Mouse (Mus musculus) gastrocnemius, postnatal 4 days (tissue): ENCODE measurements around the gene Rbm20. TPM values are rescaled to one million over a fixed set of nuclear protein-coding genes. Genes with fewer than 3 reads are reported as not detected.

ENCODE experiments used
- DNase-seq, 2 experiments: peaks; one replicate each; pipeline ENCODE4 v3.0.0; 2021 to 2022; ENCODE audit warnings: low spot score in 2 of 2, mixed read lengths in 2 of 2
- total RNA-seq, 2 experiments: library from RNA; stranded (reverse); gene quantifications; 2 replicates each; pipeline ENCODE4 v1.2.3; 2021

Gene Rbm20
- total RNA-seq, 2 experiments from 2014 or later = 53.7 to 62.8 TPM

DNA sequence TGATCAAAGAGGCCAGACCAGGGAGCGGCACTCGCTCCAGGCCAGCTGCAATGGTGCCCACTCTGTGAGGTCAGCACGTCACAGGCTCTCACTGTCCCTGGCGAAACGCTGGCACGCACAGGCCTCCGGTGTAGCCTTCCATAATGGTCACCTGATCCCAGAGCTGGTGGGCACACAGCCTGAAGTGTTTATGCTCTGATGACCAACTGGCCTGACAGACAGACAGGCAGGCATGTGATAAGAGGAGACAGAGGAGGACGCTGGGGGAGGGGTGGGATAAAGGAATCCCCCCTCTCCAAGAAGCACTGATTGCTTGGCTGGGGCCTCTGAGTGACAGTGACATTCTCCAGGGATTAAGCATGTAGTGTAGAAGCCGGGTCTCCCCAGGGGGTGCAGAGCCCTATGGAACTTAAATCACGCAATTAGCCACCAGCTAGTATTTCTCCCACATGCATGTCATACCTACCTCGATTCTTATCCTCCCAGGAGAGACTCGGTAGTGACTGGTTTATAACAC lies 6.4 kb upstream of the Rbm20 start:
- DNase-seq = peak in 1 of 2 experiments; percentile 41

DNA sequence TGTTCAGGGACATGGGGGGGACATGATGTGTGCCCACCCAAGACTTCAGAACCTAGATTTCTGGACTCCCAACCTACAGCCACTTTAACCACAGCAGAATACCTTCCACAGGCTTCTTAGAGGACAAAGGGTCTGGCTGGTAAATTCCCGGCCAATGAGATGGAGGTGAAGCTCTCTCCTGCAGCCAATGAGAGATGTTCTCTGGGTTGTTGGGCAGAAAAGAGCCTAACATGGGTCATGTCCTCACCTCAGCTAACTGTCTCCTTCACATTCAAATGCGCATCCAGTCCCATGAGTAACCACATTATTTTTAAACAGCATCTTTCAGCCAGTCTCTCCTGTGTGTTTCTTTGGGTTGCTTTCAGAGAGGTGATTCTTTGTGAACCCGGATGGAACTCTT lies 5.7 kb upstream of the Rbm20 start:
- no peak for DNase-seq

DNA sequence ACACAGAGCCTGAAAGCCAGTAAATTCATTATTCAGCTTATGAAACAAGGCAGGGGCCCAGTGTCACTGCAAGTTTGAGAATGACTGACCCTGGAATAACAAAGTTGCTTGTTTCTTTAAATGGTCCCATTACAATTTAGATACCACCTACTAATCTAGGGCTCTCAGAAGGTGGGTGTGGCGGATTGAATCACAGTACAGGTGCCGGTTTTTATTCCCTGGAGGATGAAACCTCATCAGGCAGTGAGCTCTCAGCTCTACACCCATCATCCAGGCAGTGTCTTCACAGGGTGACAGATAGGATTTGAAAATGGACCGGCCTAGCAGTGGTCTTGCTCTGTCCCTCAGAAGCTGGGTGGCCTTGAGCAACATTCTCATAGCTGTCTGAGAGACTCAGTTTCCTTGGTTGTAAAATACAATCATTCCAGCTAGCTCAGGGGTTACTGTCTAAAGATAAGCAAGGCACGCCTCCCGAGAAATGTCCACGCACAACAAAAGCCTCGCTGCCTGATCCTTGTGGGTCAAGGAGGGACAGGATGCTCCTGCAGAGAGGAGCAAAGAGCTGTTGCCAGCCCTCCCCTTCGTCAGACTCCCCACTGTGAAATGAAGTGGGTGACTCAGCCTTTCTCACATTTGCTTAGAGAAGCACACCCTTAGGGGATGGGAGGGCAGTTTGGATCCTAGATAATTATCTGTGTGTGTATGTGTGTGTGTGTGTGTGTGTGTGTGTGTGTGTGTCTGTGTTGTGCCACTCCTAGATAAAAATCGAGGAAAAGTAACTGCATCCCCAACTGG lies 2.8 kb upstream of the Rbm20 start:
- DNase-seq = no peak

DNA sequence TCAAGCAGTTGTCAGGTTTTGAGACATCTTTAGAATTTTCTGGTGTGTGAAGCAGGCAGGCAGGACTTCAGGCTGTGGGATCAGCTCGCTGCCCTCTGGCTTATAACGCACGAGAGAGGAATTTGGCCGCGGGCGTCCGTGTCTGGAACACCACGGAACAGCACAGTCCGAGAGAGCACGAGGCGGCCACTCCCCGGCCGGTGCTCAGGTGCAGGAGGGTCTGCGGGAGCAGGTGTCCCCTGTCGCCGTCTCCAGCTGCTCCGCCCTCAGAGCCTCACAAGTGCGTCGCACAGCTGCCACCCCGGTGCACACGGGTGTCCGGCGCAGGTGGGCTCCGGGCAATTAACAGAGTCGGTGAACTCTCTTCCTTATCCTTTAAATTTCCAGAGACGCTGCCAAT lies 878 bp upstream of the Rbm20 start:
- no peak for DNase-seq

DNA sequence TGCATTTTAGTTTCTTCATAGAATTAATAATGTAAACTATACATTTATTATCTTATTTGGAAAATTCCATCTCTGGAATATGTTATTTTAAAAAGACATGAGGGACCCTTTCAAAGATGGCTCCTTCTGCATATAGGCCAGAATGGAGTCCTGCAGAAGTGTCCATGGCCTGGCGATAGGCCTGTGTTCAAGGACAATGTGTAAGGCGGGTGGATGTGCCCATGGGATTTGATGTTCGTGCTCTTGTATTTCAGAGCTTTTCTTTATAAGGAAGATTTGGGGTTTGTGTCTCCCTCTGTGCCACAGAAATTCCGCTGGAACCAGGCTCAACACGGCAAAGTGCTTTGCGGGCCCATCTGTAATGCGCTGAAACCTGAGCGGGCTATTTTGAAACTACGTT lies 2.1 kb downstream of the Rbm20 start:
- no peak for DNase-seq

DNA sequence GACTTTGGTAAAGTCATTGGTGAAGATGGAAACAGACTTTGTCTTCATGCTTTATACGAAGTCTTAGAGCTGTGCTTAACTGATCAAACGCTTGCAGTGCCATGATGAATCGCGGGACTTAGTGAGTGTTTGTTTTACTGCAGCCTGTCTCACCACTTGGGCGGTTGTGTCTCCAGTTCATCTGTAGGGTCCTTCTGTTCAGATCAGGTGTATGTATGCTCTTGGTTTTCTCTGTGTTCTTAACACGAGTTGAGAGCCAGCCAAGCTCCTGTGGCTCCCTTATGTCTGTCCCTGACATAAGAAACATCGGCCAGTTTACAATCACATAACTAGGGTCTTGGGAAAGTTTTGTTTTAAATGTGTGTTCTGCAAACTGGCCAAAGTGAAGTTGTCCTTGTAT lies 2.9 kb downstream of the Rbm20 start:
- DNase-seq = no peak

DNA sequence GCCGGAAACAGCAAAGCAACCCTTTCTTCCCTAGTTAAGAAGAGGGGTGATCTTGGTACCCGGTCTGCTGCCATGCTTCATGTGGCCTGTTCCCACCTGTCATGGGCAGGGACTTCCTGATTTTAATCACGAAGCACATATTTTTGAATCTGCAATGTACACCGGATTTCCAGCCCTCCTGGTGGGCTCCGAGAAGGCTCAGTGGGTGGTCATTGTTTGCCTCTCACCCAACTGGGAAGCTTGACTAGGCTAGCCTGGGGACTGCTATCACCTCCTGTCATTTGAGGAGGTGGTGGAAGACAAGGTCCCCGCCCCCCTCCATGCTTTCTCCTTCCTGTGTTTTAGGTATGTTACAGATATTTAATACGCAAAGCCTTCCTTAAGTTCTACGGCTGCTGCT lies 5.3 kb downstream of the Rbm20 start:
- no peak for DNase-seq

DNA sequence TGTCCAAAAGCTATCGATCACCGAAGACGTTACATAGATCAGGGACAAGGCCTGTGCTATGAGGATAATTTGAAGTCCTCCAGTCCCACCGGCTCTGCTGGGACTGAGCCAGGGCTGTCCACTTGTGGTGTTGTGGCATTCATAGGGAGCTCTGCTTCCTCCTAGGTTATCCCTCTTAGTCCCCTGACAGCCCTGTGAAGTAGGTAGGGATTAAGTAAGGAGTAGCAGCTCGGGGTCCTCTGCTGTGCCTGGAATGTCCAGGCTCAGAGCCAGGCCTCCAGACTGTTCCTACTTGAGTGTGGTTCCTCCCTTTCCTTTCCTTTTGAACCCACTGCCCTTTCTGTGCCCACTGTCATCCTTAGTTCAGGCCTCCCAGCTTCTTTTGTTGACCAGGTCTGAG lies 10.5 kb downstream of the Rbm20 start:
- no peak for DNase-seq

DNA sequence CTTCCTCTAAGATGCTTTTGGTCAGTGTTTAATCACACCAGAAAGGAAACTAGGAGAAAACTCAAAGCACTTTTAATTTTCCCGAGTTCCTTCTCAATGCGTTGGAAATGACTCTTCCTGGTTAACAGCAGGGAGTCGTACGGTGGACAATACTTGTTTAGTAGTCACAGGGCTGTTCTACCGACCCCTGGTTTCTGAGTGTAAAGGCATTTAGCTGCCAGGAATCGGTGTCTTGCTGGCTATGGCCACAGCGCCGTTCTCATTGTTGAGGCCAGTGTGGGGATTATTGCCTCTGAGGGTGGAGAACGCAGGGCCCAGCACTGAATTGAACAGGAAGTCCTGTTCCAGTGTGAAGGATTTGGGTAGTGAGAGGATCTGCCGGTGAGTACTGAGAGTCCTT lies 13.7 kb downstream of the Rbm20 start:
- no peak for DNase-seq

DNA sequence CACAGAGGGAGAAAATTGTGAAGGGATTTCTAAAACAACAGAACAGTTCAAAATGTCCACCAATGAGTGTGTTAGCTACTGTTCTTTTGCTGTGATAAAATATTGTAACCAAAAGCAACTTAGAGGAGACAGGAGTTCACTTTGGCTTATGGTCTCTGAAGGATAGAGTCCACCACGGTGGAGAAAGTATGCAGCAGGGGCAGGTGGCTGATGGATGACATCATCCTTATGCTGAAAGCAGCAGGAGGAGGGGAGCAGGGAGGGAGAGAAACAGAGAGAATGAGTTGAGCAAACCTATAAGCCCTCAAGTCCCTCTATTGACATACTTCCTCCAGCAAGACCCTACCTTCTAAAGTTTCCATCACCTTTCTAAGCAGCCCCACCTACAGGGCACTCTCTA lies 16.9 kb downstream of the Rbm20 start:
- DNase-seq = no peak

DNA sequence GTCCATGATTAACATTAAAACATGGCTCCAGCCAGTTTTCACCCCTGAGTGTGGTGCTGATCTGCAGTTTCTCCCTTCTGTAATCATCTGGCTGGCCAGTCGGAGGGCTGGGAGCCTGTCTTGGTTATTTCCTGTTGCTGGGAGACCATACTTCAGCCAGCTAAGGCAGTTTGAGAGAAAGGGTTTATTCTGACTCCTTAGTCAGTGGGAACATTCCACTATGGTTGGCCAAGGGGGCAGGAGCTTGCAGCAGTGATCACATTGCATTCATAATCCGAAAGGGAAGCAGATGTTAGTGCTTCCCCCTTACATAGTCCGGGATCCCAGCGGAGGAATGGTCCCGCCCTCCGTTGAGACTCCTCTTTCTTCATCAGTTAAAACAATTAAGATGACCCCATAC lies 19.0 kb downstream of the Rbm20 start:
- DNase-seq = no peak

DNA sequence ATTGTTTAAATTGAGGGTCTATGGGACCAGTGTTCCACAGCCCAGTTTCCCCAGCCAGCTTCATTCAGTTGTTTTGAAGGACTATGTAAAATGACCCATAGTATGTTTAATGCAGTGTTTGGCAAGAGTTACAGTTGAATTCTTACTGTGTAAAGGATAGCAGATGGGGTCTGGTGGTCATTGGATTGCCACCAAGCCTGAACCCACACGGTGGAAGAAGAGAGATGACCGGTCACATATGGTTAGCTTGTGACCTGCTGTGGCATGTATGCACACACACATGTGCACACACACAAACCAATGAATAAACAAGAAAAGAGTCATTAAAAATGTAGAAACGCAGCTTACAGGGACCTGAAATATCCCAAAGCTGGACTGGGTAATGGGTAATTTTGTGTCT lies 19.5 kb downstream of the Rbm20 start:
- DNase-seq = no peak

DNA sequence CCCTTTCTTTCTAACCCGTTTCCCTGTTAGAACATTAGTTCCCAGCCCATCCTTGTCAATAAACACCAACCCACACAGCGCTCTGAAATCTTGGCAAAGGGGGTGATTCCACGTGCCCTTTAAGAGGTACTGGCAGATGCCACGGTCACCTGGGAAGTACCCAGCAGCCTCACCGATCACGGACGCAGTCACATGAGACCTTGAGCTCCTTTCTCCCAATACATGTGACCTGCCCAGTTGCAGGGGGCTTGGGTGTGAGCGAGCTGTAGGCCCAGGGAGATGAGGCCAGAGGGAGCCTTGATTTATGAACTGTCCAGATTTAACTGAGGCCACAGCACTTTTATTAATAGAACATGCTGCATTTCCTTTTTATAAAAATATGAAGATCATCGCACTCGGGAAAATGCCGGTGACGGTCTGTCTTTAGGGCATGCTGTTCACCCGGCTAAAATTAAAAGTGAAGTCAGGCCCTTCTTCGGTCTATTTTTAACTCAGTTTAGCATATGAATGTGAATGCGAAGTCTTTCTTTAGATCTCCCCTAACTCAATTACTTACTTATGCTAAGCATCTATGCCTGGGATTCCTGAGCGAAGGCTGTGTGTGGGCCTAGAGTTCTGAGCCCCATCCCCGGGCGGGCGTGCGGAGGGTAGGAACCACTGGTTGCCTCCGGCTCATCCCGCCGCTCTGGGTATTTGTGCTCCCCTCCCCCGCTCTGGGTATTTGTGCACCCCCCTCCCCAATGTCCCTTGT lies 20.4 kb downstream of the Rbm20 start:
- DNase-seq = no peak

DNA sequence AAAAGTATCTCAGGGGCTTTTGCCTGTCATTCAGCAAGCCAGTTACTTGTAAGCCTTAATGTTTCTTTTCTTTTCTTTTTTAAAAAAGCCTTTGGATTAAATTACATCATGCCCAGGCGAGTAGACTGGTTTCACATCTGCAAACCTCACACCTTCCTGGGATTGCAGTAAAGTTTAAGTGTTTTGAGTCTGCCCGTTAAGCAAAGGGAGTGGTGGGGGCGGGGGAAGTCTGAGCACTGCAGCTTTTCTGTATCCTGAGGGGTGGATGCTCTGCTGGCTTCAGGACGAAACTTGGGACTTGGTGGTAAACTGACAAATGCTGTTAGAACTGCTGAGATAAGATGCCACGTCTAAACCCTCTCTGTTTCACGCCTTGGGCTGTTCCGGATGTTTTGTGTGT lies 22.6 kb downstream of the Rbm20 start:
- DNase-seq = no peak

DNA sequence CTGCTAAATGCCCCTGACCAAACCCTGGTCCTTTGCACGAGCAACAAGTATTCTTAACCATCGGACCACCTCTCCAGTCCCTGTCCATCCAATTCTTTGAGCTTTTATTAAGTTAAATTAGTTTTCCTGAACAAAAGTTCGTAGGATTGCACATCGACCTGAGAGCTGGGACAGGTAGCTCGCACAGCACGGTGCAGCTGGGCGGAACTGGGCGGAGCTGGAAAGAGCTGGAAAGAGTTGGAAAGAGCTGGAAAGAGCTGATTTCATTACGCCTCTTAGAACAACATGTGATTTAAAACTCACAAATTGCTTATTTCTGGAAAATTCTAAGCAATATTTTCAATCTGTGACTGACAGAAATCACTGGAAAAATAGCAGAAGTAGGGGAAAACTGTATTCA lies 24.3 kb downstream of the Rbm20 start:
- DNase-seq = no peak

DNA sequence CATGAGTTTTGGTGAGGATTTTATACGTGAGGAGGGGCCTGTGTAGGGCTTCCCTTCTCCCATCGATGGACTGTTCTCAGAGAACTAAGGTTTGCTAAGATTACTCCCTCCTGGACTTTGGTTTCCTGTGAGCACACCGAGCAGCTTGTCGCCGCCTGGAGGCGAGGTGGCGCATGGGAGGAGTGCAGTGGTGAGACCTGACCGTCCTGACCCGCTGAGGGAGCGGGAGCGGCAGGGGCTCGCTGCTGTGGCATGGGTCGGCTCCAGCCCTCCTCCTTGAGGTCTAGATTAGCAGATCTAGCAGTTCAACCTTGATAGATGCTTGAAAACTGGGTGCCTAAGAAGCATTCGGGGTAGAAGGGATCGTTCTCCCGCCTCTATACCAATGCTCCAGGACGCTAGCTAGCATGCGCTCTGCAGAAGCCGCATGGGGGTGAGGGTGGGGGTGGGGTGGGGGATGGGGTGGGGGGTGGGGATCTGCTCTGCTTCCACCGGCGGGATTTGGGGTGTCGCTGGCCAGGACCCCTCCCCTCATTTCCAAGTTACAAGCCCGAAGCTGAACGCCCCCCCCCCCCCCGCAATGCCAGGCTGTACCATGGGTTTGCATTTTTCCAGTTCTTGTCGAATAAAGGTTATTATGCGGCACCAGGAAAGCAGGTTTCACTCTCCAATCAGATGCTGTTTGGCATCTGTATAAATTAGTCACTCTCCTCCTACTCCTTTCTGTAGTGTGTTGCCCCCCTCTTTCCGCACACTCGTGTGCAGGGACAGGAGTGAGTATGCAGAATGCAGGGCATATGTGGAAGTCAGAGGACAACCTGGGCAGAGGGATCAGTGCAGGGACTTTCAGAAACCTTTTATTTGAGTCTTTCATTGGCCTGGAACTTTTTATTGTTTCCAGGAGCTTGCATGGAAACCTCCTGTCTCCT lies 28.1 kb downstream of the Rbm20 start:
- peak in 1 of 2 experiments; percentile 53 for DNase-seq

DNA sequence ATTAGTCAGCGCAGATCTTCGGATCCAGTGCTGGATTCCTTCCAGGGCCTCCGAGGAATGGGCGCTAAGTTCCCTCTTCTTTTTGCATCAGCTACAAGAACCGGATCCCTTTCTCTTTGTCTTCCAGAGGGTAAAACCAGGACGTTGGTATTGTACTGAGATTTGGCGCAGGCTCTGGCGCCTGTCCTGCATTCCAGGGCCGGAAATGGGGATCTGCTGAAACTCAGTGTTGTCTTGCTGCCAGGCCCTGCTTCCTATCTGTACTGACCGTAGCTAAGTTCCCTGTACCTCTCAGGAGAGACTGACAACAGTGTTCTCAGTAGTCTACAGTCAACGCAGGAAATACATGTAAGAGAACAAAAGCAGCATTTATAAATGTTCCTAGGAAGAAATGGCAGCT lies 31.3 kb downstream of the Rbm20 start:
- no peak for DNase-seq

DNA sequence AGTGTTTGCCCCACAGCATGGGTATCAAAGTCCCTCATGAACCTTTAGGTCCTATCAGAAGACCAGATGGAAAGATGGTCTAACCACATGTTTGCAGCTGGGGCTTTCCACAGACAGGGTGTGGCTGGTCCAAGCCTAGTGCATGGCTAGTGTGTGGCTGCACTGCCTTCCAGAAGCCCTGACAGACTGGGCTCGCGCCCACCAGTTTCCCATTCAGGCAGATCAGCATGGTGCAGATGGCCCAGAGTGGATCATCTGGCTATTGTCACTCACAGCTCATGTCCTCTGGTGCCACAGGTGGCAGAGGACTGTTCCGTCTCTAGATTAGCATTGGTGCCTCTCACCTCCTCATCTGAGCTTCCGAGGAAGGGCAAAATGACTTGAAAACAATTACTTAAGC lies 33.8 kb downstream of the Rbm20 start:
- peak in 1 of 2 experiments; percentile 50 for DNase-seq

DNA sequence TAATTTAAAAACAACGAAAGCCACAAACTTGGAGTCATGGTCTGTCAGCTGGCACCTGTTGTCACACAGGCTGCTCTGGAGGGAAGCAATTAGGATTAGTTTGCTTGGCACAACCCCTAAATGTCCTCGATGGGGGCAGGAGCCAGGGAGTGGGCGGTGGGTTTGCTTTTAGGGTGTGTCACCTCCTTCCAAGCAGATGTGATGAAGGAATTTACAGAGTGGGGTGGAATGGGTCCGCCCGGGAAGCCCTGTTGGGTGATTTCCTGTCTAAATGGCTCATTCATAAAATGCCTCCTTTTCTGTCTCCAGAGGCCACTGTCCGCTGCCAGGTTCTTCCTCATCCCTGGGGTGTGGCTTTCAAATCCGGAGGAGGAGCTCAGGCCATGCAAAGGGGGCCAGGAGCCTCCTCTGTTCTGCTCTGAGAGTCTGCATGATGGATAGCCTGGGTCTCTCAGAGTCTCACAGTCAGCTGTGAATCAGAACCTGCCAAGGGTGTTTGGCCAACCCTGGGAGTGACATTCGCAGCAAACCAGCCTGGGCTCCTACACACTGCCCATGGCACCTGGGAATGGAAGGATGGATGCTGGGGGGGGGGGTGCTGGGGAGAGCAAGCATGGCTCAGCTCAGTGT lies 34.3 kb downstream of the Rbm20 start:
- DNase-seq = no peak

DNA sequence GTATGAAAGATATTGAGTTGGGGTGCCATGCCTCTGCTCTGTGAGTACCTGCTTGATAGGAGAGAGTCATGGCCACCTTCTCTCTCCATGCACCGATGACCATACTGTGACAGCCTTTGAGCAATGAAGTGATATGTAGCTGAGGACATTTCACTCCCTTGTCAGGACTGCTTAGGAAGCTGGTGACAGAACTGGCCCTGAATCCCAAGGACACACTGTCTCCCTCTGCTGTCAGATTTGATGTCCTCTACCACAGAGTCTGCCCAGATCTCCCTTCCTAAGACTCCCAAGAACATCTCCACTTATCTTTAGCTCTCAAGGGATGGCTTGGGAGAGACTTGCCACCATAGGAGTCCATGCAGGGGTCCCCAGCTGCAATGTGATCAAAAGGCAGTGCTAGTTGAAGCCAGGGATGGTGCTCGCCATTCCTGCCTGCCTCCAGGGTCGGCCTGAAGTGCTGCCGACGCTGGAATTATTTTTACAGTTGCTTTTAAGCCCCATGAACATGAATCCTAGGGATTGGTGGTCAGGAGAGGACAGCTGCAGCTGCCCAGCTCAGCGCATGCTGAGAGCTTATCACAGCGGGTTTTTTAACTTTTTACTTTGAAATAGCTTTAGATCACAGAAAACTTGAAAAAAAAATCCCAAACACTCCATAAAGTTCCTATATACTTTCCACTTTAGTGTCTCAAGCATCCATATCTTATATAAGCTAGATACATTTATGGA lies 35.4 kb downstream of the Rbm20 start:
- no peak for DNase-seq
